Mouse (Mus musculus): ENCODE results near the gene Zfp653. TPM values are rescaled to one million over a fixed set of nuclear protein-coding genes. Genes with fewer than 3 reads are reported as not detected.

The Zfp653 gene
- polyA plus RNA-seq, 1 experiment, result 52.0 TPM

GRCm38 (mm10) chr9:22061339-22061738 lies 9.8 kb downstream of the Zfp653 start:
- Histone ChIP-seq H3K36me3 (ENCODE audit: control insufficient read depth, insufficient read depth, low read length) (peaks cover 11% of the 10 kb centered on the region), H3K4me3 (ENCODE audit: control insufficient read depth, insufficient read depth, low read length) (no peak overlapping the region), H3K4me1 (replicated peaks; ENCODE audit: control insufficient read depth, insufficient read depth, low read length) (no peaks in the 10 kb centered on the region), H3K27me3 (ENCODE audit: control insufficient read depth, insufficient read depth, low read length) (no peaks in the 10 kb centered on the region), H3K27ac (ENCODE audit: control insufficient read depth, insufficient read depth, low read length) (no peak overlapping the region)
- TF ChIP-seq POLR2A (IDR thresholded peaks at IDR 0.05; ENCODE audit: control insufficient read depth, extremely low read depth, insufficient read depth, low read length, poor library complexity) (no peak), CTCF (IDR thresholded peaks at IDR 0.05; ENCODE audit: borderline replicate concordance, control insufficient read depth, extremely low read depth, insufficient read depth, low read length, poor library complexity) (no peak)
- WGBS, result 97% methylated on average over 2 of the region's 2 CpGs
- no peak for DNase-seq

DNA sequence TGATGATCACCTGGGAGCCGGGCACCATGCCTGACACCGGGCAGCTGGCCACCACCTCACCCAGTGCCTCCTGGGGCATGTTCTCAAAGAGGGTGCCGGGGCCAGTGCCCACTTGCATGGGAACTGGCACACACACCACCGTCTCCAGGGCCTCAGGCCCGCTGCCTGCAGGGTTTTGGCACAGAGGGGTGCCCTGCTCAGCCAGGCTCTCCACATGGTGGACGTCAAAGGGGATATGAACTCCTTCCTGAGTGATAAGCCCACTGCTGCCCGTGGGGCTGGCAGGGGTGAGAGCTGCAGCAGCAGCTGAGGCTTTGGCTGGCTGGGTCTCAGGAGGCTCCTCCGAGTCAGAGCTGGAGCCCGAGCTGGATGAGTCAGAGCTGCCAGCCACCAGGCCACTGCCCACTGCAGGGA lies 13.2 kb downstream of the Zfp653 start:
- DNase-seq, result no peak
- WGBS, result 96% methylated on average over 9 of the region's 9 CpGs
- H3K27ac ChIP-seq (ENCODE audit: control insufficient read depth, insufficient read depth, low read length), result no peak overlapping the region
- no peaks in the 10 kb centered on the region; the same call in 1 of the 2 replicates for H3K27me3 ChIP-seq (ENCODE audit: control insufficient read depth, insufficient read depth, low read length)
- peaks cover 11% of the 10 kb centered on the region for H3K36me3 ChIP-seq (ENCODE audit: control insufficient read depth, insufficient read depth, low read length)
- TF ChIP-seq CTCF (IDR thresholded peaks at IDR 0.05; ENCODE audit: borderline replicate concordance, control insufficient read depth, extremely low read depth, insufficient read depth, low read length, poor library complexity), result no peak
- no peak for TF ChIP-seq POLR2A (IDR thresholded peaks at IDR 0.05; ENCODE audit: control insufficient read depth, extremely low read depth, insufficient read depth, low read length, poor library complexity)
- H3K4me3 ChIP-seq (ENCODE audit: control insufficient read depth, insufficient read depth, low read length), result no peak overlapping the region
- peaks cover 4% of the 10 kb centered on the region for H3K4me1 ChIP-seq (replicated peaks; ENCODE audit: control insufficient read depth, insufficient read depth, low read length)

GRCm38 (mm10) chr9:22057031-22057517 lies 14.1 kb downstream of the Zfp653 start:
- Histone ChIP-seq H3K4me1 (replicated peaks; ENCODE audit: control insufficient read depth, insufficient read depth, low read length) (peaks cover 4% of the 10 kb centered on the region), H3K36me3 (ENCODE audit: control insufficient read depth, insufficient read depth, low read length) (peaks cover 11% of the 10 kb centered on the region), H3K27me3 (ENCODE audit: control insufficient read depth, insufficient read depth, low read length) (peaks cover 2% of the 10 kb centered on the region; the same call in 1 of the 2 replicates), H3K4me3 (ENCODE audit: control insufficient read depth, insufficient read depth, low read length) (no peak overlapping the region), H3K27ac (ENCODE audit: control insufficient read depth, insufficient read depth, low read length) (no peak overlapping the region)
- no peak for TF ChIP-seq POLR2A (IDR thresholded peaks at IDR 0.05; ENCODE audit: control insufficient read depth, extremely low read depth, insufficient read depth, low read length, poor library complexity)
- no peak for TF ChIP-seq CTCF (IDR thresholded peaks at IDR 0.05; ENCODE audit: borderline replicate concordance, control insufficient read depth, extremely low read depth, insufficient read depth, low read length, poor library complexity)
- WGBS, result 96% methylated on average over 9 of the region's 9 CpGs
- no peak for DNase-seq

DNA sequence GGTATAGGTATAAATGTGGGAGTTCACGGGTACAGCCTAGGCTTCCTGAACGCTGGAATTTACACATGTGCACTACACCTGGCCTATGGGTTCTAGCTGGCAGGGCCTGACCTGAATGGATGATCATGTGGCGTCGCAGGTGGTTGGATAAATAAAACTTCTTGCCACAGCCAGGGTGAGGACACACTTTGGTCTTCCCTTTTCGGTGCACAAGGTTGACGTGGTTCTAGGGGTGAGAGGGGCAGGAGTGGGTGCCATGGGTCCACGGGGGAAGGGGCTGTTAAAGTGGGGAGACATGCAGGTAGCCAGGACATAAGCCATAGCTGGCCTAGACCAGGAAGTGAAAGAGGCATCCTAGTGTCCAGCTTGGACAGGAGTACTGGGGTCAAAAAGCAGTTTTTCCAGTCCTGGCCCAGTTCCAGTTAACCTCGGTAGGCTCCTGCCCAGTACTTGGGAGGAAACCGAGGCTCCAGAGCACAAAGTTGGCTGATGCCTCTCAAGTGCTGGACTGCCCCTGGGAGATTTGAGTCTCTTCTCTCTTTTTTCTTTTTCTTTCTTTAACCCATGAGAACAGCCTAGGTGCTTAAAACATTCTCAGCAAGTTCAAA lies 14.8 kb downstream of the Zfp653 start:
- no peak overlapping the region for H3K27ac ChIP-seq (ENCODE audit: control insufficient read depth, insufficient read depth, low read length)
- WGBS, result 82% methylated on average over 9 of the region's 9 CpGs
- no peak for DNase-seq
- no peak overlapping the region for H3K4me3 ChIP-seq (ENCODE audit: control insufficient read depth, insufficient read depth, low read length)
- peaks cover 7% of the 10 kb centered on the region; the same call in 1 of the 2 replicates for H3K27me3 ChIP-seq (ENCODE audit: control insufficient read depth, insufficient read depth, low read length)
- peaks cover 10% of the 10 kb centered on the region for H3K4me1 ChIP-seq (replicated peaks; ENCODE audit: control insufficient read depth, insufficient read depth, low read length)
- H3K36me3 ChIP-seq (ENCODE audit: control insufficient read depth, insufficient read depth, low read length), result peaks cover 5% of the 10 kb centered on the region
- TF ChIP-seq POLR2A (IDR thresholded peaks at IDR 0.05; ENCODE audit: control insufficient read depth, extremely low read depth, insufficient read depth, low read length, poor library complexity) (no peak), CTCF (IDR thresholded peaks at IDR 0.05; ENCODE audit: borderline replicate concordance, control insufficient read depth, extremely low read depth, insufficient read depth, low read length, poor library complexity) (no peak)

GRCm38 (mm10) chr9:22055713-22056112 lies 15.5 kb downstream of the Zfp653 start:
- 57% methylated on average over 29 of the region's 29 CpGs for WGBS
- H3K27ac ChIP-seq (ENCODE audit: control insufficient read depth, insufficient read depth, low read length), result no peak overlapping the region
- TF ChIP-seq CTCF (IDR thresholded peaks at IDR 0.05; ENCODE audit: borderline replicate concordance, control insufficient read depth, extremely low read depth, insufficient read depth, low read length, poor library complexity), result no peak
- no peak for TF ChIP-seq POLR2A (IDR thresholded peaks at IDR 0.05; ENCODE audit: control insufficient read depth, extremely low read depth, insufficient read depth, low read length, poor library complexity)
- DNase-seq, result no peak
- peaks cover 16% of the 10 kb centered on the region for H3K4me1 ChIP-seq (replicated peaks; ENCODE audit: control insufficient read depth, insufficient read depth, low read length)
- H3K36me3 ChIP-seq (ENCODE audit: control insufficient read depth, insufficient read depth, low read length), result peaks cover 5% of the 10 kb centered on the region
- peaks cover 10% of the 10 kb centered on the region; the same call in 1 of the 2 replicates for H3K27me3 ChIP-seq (ENCODE audit: control insufficient read depth, insufficient read depth, low read length)
- no peak overlapping the region for H3K4me3 ChIP-seq (ENCODE audit: control insufficient read depth, insufficient read depth, low read length)

- 6% methylated on average over 32 of the region's 32 CpGs for WGBS
- peaks cover 10% of the 10 kb centered on the region; the same call in 1 of the 2 replicates for H3K27me3 ChIP-seq (ENCODE audit: control insufficient read depth, insufficient read depth, low read length)
Measured at GRCm38 (mm10) chr9:22054411-22055076, 16.6 kb downstream of the Zfp653 start.

More at GRCm38 (mm10) chr9:22054411-22055076, 16.6 kb downstream of the Zfp653 start:
- Histone ChIP-seq H3K27ac (ENCODE audit: control insufficient read depth, insufficient read depth, low read length) (no peak overlapping the region), H3K4me3 (ENCODE audit: control insufficient read depth, insufficient read depth, low read length) (no peak overlapping the region), H3K4me1 (replicated peaks; ENCODE audit: control insufficient read depth, insufficient read depth, low read length) (peaks cover 21% of the 10 kb centered on the region), H3K36me3 (ENCODE audit: control insufficient read depth, insufficient read depth, low read length) (peaks cover 3% of the 10 kb centered on the region)
- DNase-seq, result peak; percentile 77
- peak; percentile 83 for TF ChIP-seq CTCF (IDR thresholded peaks at IDR 0.05; ENCODE audit: borderline replicate concordance, control insufficient read depth, extremely low read depth, insufficient read depth, low read length, poor library complexity)
- no peak for TF ChIP-seq POLR2A (IDR thresholded peaks at IDR 0.05; ENCODE audit: control insufficient read depth, extremely low read depth, insufficient read depth, low read length, poor library complexity)

Measured in thymus, adult 2 months (tissue).